Mouse (Mus musculus) erythroblast, embryonic 14.5 days (primary cell): ENCODE measurements around the gene Npas2.

Experiments used
- GATA1 ChIP-seq: IDR thresholded peaks from 2 replicates; pipeline ENCODE4 v1.6.1; 2012; ENCODE audit warnings: low read length, inconsistent platforms, mixed read lengths
- TAL1 ChIP-seq: IDR thresholded peaks from 3 replicates; pipeline ENCODE4 v1.6.1; 2012; ENCODE audit warnings: low read length, inconsistent platforms, mixed read lengths

GRCm38 (mm10) chr1:39253771-39254170 lies 60.2 kb downstream of the Npas2 start:
- TF ChIP-seq GATA1 (no peak), TAL1 (no peak)
